Mouse (Mus musculus) spleen, postnatal 36 days (tissue): ENCODE measurements around the gene Kri1.
"Not testable (repeated sequence)": the region's sequence is repeated elsewhere in the genome, so short reads cannot be mapped to it uniquely, and the experiment has no call there.

Experiments
- DNase-seq, 2 experiments: peaks; one replicate each; pipeline ENCODE4 v3.0.0; 2022; ENCODE audit warnings: low spot score in 2 of 2, mixed read lengths in 1 of 2

The Kri1 gene

DNA sequence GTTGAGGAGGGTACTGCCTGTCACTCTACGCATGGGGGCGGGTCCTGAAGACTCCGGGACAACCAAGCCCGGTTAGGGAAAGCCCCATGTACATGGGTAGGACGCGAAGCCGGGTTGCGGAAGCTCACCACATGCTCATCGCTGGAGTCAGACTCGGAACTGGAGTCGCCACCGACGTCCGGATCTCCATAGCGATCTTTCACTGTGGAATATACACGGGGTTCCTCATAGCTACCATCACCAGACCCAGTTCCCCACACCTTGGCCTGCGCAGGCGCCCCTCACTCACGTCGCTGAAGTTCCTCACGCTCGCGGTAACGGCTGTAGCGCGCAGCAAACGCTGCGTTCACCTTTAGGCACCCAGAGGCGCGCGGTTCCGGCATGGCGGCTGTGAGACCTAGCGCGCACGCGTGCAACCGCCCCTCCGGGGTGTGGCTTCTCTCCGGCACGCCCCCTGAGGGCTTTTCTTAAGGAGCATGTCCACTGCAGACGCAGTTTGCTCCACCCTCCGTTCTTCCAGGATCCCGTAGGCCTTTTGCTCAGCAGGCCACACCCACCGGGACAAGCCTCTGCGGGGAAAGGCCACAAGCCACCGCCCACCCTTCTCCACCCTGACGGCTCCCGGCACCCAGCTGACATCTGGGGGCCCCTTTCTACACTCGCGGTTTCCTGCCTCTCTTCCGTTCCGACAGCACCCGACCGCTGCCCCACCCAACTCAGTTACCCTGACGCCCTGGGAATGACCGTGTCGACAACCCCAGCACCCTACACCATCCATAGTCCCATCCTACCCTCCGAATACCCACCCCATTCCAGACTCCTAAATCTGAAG lies at the start of gene Kri1:
Gene Kri1 (minus strand): TSS at position 399 of the 832 bp plus-strand sequence.
- DNase-seq = peak; percentile 98 to 99

DNA sequence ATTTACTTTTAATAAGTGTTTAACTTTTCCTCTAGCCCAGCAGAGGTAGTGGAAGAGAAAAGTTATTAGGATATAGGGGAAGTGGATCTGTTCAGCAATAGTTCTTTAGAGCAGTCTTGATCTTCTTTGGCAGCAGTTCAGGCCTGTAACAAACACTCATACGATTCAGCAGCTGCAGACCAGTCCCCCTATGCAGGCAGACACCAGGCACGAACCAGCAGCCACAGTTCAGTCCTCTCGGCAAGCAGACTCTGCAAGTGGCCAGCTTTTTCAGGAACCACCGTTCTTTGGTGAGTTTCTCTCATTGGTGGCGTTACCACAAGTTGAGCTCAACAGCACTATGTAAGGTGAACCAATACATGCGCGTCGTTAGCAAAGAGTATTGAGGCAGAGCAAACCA lies 48.7 kb upstream of the Kri1 start:
- no peak for DNase-seq

DNA sequence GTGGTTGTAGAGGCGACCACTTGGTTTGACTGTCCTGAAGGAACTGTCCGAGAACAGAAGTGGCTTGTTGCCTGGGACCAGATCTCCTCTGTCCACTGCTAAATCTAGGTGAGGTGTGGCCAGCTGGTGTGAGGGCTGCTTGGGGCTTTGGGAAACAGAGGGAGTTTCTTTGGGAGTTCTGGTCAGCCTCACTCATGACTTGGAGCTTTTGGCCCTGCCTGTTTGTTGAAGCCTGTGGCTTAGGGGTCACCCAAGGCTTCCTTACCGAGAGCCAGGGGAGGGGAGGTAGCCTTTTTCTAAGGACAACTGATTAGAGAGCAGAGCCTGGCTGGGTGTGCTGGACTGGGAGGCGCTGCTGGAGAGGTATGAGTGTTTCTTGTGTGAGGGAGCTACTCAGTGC lies 47.6 kb upstream of the Kri1 start:
- no peak for DNase-seq

- no peak for DNase-seq
These were observed 47.0 kb upstream of the Kri1 start for GRCm38 (mm10) chr9:21334747-21335146.

- DNase-seq = no peak
These were observed 45.8 kb upstream of the Kri1 start for GRCm38 (mm10) chr9:21333523-21333922.

GRCm38 (mm10) chr9:21332161-21333061 lies 44.6 kb upstream of the Kri1 start:
- DNase-seq = peak; percentile 45 to 60

DNA sequence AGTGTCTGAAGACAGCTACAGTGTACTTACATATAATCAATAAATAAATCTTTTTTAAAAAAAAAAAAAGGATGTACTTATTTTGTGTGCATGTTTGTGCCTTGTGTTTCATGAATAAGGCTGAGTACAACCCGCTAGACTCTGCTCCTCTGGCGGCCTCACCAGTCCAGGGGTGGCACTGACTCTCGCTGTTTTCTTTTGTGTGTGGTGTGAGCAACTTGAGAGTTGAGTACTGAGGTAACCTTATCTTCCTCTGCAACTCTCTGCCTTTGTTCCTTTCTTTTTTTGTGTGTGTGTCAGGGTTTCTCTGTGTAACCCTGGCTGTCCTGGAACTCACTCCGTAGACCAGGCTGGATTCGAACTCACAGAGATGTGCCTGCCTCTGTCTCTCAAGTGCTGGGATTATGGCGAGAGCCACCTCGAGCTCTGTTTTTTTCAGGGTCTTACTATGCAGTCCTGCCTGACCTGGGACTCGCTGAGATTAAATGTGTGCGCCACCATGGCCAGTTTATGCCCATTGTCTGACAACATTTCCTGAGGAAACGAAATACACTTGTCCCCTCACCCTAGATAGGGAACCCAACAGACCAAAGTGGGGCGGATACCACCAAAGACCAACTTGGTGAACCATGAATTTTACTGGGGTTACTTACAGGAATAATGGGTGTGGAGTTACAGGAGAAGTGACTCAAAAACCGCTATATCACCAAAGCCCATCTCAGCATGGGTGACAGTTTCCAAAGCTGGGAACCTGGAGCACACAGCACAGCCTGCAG lies 43.8 kb upstream of the Kri1 start:
- DNase-seq = no peak

DNA sequence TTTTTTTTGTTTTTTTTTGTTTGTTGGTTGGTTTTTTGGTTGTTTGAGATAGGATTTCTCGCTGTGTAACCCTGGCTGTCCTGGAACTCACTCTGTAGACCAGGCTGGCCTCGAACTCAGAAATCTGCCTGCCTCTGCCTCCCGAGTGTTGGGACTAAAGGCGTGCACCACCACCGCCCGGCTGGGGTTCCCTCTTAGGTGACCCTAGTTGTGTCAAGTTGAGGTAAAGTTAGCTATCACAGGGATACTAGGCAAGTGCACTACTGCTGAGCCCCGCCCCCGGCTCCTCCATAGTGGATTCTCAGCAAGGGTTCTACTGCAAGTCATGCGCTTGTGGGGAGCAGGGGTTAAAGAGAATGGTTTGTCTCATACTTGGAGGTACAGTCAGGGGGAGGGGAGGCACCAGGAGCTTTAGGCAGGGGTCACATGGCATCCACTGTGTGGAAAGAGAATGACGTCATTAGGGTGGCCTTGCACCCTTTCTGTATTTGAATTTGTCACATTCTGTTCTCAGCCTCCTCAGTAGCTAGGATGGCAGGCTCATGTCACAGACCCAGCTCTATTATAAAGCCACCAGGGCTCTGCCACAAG lies 42.0 kb upstream of the Kri1 start:
- DNase-seq = no peak

DNA sequence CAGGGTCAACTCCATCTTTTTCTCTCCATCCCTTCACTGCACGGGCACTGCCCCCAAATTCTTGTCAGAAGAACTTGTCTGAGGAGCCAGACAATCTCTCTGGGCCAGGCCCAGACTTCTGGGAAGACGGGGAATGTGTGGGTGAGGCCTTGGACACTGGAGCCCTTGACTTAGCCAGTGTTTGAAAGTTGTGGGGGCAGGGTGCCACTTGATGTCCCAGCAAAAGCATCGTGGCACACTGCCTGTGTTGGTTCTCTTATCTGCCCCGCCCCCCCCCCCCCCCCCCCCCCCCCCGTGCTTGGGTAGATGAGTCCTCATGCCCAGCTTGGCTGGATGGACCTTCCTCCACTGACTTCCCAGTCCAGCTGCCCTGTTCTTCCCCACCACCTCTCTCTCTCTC lies 41.3 kb upstream of the Kri1 start:
- no peak for DNase-seq

GRCm38 (mm10) chr9:21328041-21328440 lies 40.3 kb upstream of the Kri1 start:
- peak; percentile 81 to 83 for DNase-seq

DNA sequence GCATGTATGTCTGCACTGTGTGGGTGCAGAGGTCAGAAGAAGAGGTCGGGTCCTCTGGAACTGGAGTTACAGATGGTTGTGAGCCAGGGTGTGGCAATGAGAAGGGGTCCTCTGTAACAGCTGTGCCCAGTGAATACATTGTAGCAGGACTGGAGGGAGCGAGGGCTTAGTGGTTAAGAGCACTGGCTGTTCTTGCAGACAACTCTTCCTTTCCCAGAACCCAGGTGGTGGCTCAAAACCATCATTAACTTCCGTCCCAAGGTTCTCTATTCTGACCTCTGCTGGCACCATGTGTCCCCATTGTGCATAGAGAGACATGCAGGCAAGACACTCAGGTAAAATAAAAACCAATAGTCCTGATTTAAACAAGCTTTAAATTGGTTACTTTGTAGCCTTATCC lies 39.8 kb upstream of the Kri1 start:
- DNase-seq = peak; percentile 56 to 57

- DNase-seq = no peak
These were observed 36.5 kb upstream of the Kri1 start for GRCm38 (mm10) chr9:21324269-21324668.

GRCm38 (mm10) chr9:21322917-21323297 lies 35.1 kb upstream of the Kri1 start:
- DNase-seq = not testable (repeated sequence)

- peak; percentile 68 to 69 for DNase-seq
These were observed 34.6 kb upstream of the Kri1 start for GRCm38 (mm10) chr9:21322211-21322916.

DNA sequence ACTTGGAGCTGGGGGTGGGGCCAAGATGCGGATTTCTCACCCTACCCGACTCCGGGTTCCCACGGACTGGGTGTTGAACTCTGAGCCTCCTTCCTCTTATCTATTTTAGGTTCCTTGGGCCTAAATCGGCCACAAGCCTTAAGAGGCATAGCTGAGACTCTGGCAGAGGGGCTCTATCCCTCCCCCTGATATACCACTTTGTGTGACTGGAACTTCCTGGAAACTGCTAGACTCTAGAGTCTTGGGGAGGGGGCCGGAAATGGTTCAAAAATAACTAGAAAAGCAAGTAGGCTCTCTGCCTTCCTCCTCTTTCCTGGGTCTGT lies 33.7 kb upstream of the Kri1 start:
- DNase-seq = peak; percentile 80 to 86

DNA sequence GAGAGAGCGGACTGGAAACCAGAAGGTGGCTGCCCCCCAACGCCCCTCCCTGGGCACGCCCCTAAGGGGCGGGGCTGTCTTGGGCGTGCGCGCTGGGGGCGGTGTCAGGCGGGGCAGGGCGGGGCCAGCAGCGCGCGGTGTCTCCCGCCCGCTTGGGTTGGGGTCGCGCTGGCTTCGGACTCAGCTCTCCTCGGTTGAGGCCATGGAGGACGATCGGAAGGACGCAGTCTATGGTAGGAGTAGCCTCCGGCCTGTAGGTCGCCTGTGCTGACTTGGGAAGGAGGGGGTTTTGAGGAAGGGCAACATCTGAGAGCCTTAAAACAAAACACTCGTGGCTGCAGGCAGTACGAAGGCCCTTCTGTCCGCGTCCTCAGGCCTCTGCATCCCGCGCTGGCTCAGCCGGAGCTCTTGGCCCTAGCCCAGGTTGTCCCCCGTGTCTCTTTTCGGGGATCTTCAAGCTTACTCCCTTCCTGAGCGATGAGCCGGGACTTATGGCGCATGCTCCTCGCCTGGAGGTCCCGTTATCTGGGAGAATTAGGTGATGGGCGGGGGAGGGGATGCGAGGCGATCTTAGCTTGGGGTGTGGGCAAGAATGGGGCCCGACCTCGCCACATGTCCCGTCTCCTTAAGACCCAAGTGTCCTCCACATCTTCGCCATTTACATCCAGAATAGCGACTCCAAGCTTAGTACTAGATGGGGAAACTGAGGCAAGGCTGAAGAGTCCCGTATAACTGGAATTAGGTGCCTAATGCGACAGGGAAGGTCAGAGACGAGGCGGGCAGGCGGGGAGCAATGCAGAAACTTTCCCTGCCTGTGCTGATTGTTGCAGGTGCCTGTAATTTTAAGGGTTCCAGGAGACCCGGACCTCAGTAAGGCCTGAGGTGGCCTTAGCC lies 33.1 kb upstream of the Kri1 start, which contains the start of gene Slc44a2:
Gene Slc44a2 (plus strand): TSS at position 80 of the 894 bp plus-strand sequence.
- DNase-seq = peak; percentile 88 to 90

- no peak for DNase-seq
These were observed 32.5 kb upstream of the Kri1 start for GRCm38 (mm10) chr9:21320280-21320618.

GRCm38 (mm10) chr9:21319503-21319902 lies 31.7 kb upstream of the Kri1 start:
- no peak for DNase-seq

DNA sequence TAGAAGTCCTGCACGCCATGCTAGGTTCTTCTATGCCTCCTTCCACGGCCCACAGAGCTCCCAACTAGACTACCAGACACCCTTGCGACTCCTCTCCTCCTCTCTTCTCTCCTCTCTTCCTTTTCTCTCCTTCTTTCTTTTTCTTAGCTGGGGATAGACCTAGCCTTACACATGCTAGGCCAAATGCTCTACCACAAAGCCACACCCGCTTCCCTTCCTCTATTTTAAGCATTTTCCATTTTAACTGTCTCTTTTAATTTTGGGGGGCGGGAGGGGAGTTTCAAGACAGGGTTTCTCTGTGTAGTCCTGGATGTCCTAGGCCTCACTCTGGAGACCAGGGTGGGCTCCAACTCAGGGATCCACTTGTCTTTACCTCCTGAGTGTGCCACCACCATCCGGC lies 31.0 kb upstream of the Kri1 start:
- no peak for DNase-seq

DNA sequence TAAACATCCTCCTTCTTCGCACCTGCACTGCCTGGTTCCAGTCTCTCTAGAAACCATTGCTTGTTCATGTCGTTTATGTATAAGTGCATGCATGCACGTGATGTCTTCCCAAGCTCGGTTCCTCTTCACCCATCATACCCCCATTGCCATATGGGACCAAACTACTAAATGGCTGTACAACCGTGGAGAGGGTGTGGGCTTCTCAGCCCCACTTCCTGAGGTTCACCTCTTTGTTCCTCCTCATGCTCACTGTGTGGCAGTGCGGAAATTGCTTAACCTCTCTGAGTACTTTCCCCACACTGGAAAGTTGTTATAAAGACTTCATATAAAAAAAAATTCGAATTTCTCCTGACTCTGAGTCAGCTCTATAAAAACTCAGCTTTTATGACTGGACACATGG lies 28.9 kb upstream of the Kri1 start:
- DNase-seq = peak; percentile 69 to 71
